Mouse (Mus musculus) lung, postnatal 0 days (tissue): ENCODE data around the gene Nufip1.

ENCODE experiments used
- CTCF ChIP-seq: IDR thresholded peaks from 2 replicates; pipeline ENCODE4 v1.5.1; 2016; ENCODE audit warnings: antibody characterized with exemption, mild to moderate bottlenecking
- EP300 ChIP-seq: IDR thresholded peaks from 2 replicates; pipeline ENCODE4 v1.6.1; 2016; ENCODE audit warnings: antibody characterized with exemption, mild to moderate bottlenecking, control low read depth

GRCm38 (mm10) chr14:76099543-76099942 is 11.1 kb upstream of the Nufip1 start:
- TF ChIP-seq CTCF (no peak), EP300 (no peak)
